Mouse (Mus musculus): ENCODE measurements around the gene Ipo7.

DNA sequence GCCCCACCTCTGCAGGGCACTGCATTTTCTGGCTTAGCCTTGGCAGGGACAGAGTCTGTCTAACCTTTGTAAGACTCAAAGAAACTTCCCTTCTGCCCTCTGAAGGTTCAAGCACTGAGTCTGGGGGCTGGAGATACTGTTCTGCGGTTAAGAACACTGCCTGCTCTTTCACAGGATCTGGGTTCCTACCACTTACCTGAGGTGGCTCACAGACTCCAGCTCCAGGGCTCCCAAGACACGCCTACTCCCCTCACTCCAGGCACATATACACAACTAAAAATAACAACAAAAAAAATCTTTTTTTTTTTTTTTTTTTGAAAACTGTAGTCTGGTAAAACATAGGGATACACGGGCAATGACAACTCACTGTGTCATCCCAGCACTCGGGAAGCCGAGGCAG lies 83.2 kb downstream of the Ipo7 start:
- TF ChIP-seq POLR2A (IDR thresholded peaks at IDR 0.05; ENCODE audit: borderline replicate concordance, extremely low read depth, insufficient read depth, insufficient read length, poor library complexity, severe bottlenecking) (no peak), CTCF (IDR thresholded peaks at IDR 0.05; ENCODE audit: borderline replicate concordance, extremely low read depth, insufficient read depth, insufficient read length) (no peak)
